Mouse (Mus musculus): ENCODE results near the gene Cdh11. TPM values are rescaled to one million over a fixed set of nuclear protein-coding genes. Genes with fewer than 3 reads are reported as not detected.
"Not testable (repeated sequence)": the region's sequence is repeated elsewhere in the genome, so short reads cannot be mapped to it uniquely, and the experiment has no call there.

The Cdh11 gene
- polyA plus RNA-seq, 1 experiment = not detected

- H3K4me1 ChIP-seq = no peaks in the 10 kb centered on the region
- H3K36me3 ChIP-seq (replicated peaks; ENCODE audit: low read length) = no peaks in the 10 kb centered on the region
- no peaks in the 10 kb centered on the region for H3K27me3 ChIP-seq (replicated peaks)
- peaks cover 4% of the 10 kb centered on the region; the same call in 1 of the 2 replicates for H3K9me3 ChIP-seq
- no peak overlapping the region for H3K4me3 ChIP-seq (replicated peaks)
- TF ChIP-seq FLI1 (IDR thresholded peaks at IDR 0.05; ENCODE audit: low read length) = no peak
- no peak for TF ChIP-seq GATA1 (IDR thresholded peaks at IDR 0.05; ENCODE audit: borderline replicate concordance, low read length)
These were observed 59.9 kb downstream of the Cdh11 start for GRCm38 (mm10) chr8:102725496-102725895.

GRCm38 (mm10) chr8:102715956-102716355 is 69.5 kb downstream of the Cdh11 start:
- Histone ChIP-seq H3K9me3 (peaks cover 13% of the 10 kb centered on the region), H3K27me3 (replicated peaks) (no peaks in the 10 kb centered on the region), H3K4me3 (replicated peaks) (no peak overlapping the region), H3K36me3 (replicated peaks; ENCODE audit: low read length) (no peaks in the 10 kb centered on the region), H3K4me1 (no peaks in the 10 kb centered on the region)
- TF ChIP-seq FLI1 (IDR thresholded peaks at IDR 0.05; ENCODE audit: low read length) (no peak), GATA1 (IDR thresholded peaks at IDR 0.05; ENCODE audit: borderline replicate concordance, low read length) (no peak)

- Histone ChIP-seq H3K9me3 (peaks cover 11% of the 10 kb centered on the region), H3K36me3 (replicated peaks; ENCODE audit: low read length) (no peaks in the 10 kb centered on the region), H3K4me1 (no peaks in the 10 kb centered on the region), H3K4me3 (replicated peaks) (no peak overlapping the region), H3K27me3 (replicated peaks) (no peaks in the 10 kb centered on the region)
- TF ChIP-seq GATA1 (IDR thresholded peaks at IDR 0.05; ENCODE audit: borderline replicate concordance, low read length) (no peak), FLI1 (IDR thresholded peaks at IDR 0.05; ENCODE audit: low read length) (no peak)
These were observed 78.1 kb downstream of the Cdh11 start for GRCm38 (mm10) chr8:102707305-102707704.

GRCm38 (mm10) chr8:102705376-102705905 is 80.0 kb downstream of the Cdh11 start:
- Histone ChIP-seq H3K4me3 (replicated peaks) (no peak overlapping the region), H3K36me3 (replicated peaks; ENCODE audit: low read length) (no peaks in the 10 kb centered on the region), H3K27me3 (replicated peaks) (no peaks in the 10 kb centered on the region), H3K4me1 (no peaks in the 10 kb centered on the region), H3K9me3 (no peaks in the 10 kb centered on the region)
- TF ChIP-seq FLI1 (IDR thresholded peaks at IDR 0.05; ENCODE audit: low read length) = no peak
- no peak for TF ChIP-seq GATA1 (IDR thresholded peaks at IDR 0.05; ENCODE audit: borderline replicate concordance, low read length)

- no peak overlapping the region for H3K4me3 ChIP-seq (replicated peaks)
- H3K27me3 ChIP-seq (replicated peaks) = no peaks in the 10 kb centered on the region
- H3K4me1 ChIP-seq = no peaks in the 10 kb centered on the region
- no peaks in the 10 kb centered on the region for H3K36me3 ChIP-seq (replicated peaks; ENCODE audit: low read length)
- no peaks in the 10 kb centered on the region for H3K9me3 ChIP-seq
- no peak for TF ChIP-seq GATA1 (IDR thresholded peaks at IDR 0.05; ENCODE audit: borderline replicate concordance, low read length)
- no peak for TF ChIP-seq FLI1 (IDR thresholded peaks at IDR 0.05; ENCODE audit: low read length)
These were observed 85.2 kb downstream of the Cdh11 start for GRCm38 (mm10) chr8:102700245-102700644.

GRCm38 (mm10) chr8:102698232-102698837 is 87.1 kb downstream of the Cdh11 start:
- no peak overlapping the region for H3K4me3 ChIP-seq (replicated peaks)
- H3K27me3 ChIP-seq (replicated peaks) = no peaks in the 10 kb centered on the region
- no peaks in the 10 kb centered on the region for H3K9me3 ChIP-seq
- TF ChIP-seq GATA1 (IDR thresholded peaks at IDR 0.05; ENCODE audit: borderline replicate concordance, low read length) = no peak
- no peak for TF ChIP-seq FLI1 (IDR thresholded peaks at IDR 0.05; ENCODE audit: low read length)
- no peaks in the 10 kb centered on the region for H3K36me3 ChIP-seq (replicated peaks; ENCODE audit: low read length)
- no peaks in the 10 kb centered on the region for H3K4me1 ChIP-seq

GRCm38 (mm10) chr8:102693465-102693864 is 92.0 kb downstream of the Cdh11 start:
- Histone ChIP-seq H3K9me3 (no peaks in the 10 kb centered on the region), H3K4me3 (replicated peaks) (no peak overlapping the region), H3K27me3 (replicated peaks) (no peaks in the 10 kb centered on the region), H3K36me3 (replicated peaks; ENCODE audit: low read length) (no peaks in the 10 kb centered on the region), H3K4me1 (no peaks in the 10 kb centered on the region)
- no peak for TF ChIP-seq GATA1 (IDR thresholded peaks at IDR 0.05; ENCODE audit: borderline replicate concordance, low read length)

GRCm38 (mm10) chr8:102685491-102685890 is 100.0 kb downstream of the Cdh11 start:
- H3K36me3 ChIP-seq (replicated peaks; ENCODE audit: low read length); H3K4me3 ChIP-seq (replicated peaks); H3K27me3 ChIP-seq (replicated peaks); H3K4me1 ChIP-seq; H3K9me3 ChIP-seq: not testable (repeated sequence)

GRCm38 (mm10) chr8:102685023-102685422 is 100.4 kb downstream of the Cdh11 start:
- TF ChIP-seq GATA1 (IDR thresholded peaks at IDR 0.05; ENCODE audit: borderline replicate concordance, low read length) (no peak), FLI1 (IDR thresholded peaks at IDR 0.05; ENCODE audit: low read length) (no peak)
- no peak overlapping the region for H3K4me3 ChIP-seq (replicated peaks)
- H3K36me3 ChIP-seq (replicated peaks; ENCODE audit: low read length) = no peaks in the 10 kb centered on the region
- H3K4me1 ChIP-seq = no peaks in the 10 kb centered on the region
- no peaks in the 10 kb centered on the region for H3K9me3 ChIP-seq
- no peaks in the 10 kb centered on the region for H3K27me3 ChIP-seq (replicated peaks)

GRCm38 (mm10) chr8:102677148-102677547 is 108.3 kb downstream of the Cdh11 start:
- no peaks in the 10 kb centered on the region for H3K9me3 ChIP-seq
- no peaks in the 10 kb centered on the region for H3K27me3 ChIP-seq (replicated peaks)
- no peak overlapping the region for H3K4me3 ChIP-seq (replicated peaks)
- TF ChIP-seq GATA1 (IDR thresholded peaks at IDR 0.05; ENCODE audit: borderline replicate concordance, low read length) (no peak), FLI1 (IDR thresholded peaks at IDR 0.05; ENCODE audit: low read length) (no peak)
- no peaks in the 10 kb centered on the region for H3K4me1 ChIP-seq
- no peaks in the 10 kb centered on the region for H3K36me3 ChIP-seq (replicated peaks; ENCODE audit: low read length)

- H3K4me3 ChIP-seq (replicated peaks); H3K27me3 ChIP-seq (replicated peaks); H3K4me1 ChIP-seq; H3K9me3 ChIP-seq; H3K36me3 ChIP-seq (replicated peaks; ENCODE audit: low read length): not testable (repeated sequence)
These were observed 120.9 kb downstream of the Cdh11 start for GRCm38 (mm10) chr8:102664561-102664960.
